Mouse (Mus musculus): ENCODE results near the gene Itprip. TPM values are rescaled to one million over a fixed set of nuclear protein-coding genes. Genes with fewer than 3 reads are reported as not detected.
"Not testable (repeated sequence)": the region's sequence is repeated elsewhere in the genome, so short reads cannot be mapped to it uniquely, and the experiment has no call there.

Gene Itprip
- total and polyA plus RNA-seq, 2 experiments from 2014 or later: 1.5 to 3.5 TPM

GRCm38 (mm10) chr19:47857957-47858942 is 60.8 kb downstream of the Itprip start:
- TF ChIP-seq CTCF (IDR thresholded peaks at IDR 0.05): no peak
- H3K36me3 ChIP-seq (ENCODE audit: insufficient read depth, low read length): no peaks in the 10 kb centered on the region

GRCm38 (mm10) chr19:47854796-47855783 is 64.0 kb downstream of the Itprip start, which contains the start of gene Gsto1:
Gene Gsto1, plus strand, starts transcription at chr19:47854970.
- DNase-seq (ENCODE audit: low spot score) (peak; percentile 89), ATAC-seq (ENCODE audit: low FRiP score) (peak; percentile 93)
- H3K27me3 ChIP-seq (ENCODE audit: insufficient read depth, low read length): no peaks in the 10 kb centered on the region
- no peaks in the 10 kb centered on the region for H3K9me3 ChIP-seq (ENCODE audit: low read length)
- peak within 1 kb of the TSS; percentile 39 for H3K27ac ChIP-seq (ENCODE audit: low read depth, low read length)
- H3K36me3 ChIP-seq (ENCODE audit: insufficient read depth, low read length): no peaks in the 10 kb centered on the region
- peak within 1 kb of the TSS; percentile 80 for H3K9ac ChIP-seq (replicated peaks; ENCODE audit: low read length, poor library complexity, severe bottlenecking)
- under 1% methylated on average over 59 of the region's 60 CpGs for WGBS
- no peak for TF ChIP-seq CTCF (IDR thresholded peaks at IDR 0.05)
- H3K4me3 ChIP-seq (ENCODE audit: low read depth, low read length): peak within 1 kb of the TSS; percentile 53
- peak within 1 kb of the TSS; percentile 68 for H3K4me2 ChIP-seq (ENCODE audit: low read depth, low read length, poor library complexity, severe bottlenecking)
- H3K4me1 ChIP-seq (ENCODE audit: insufficient read depth, low read length): no peaks in the 10 kb centered on the region

More at GRCm38 (mm10) chr19:47857957-47858942, 60.8 kb downstream of the Itprip start:
- Histone ChIP-seq H3K9ac (replicated peaks; ENCODE audit: low read length, poor library complexity, severe bottlenecking) (no peak overlapping the region), H3K4me3 (ENCODE audit: low read depth, low read length) (no peak overlapping the region), H3K4me2 (ENCODE audit: low read depth, low read length, poor library complexity, severe bottlenecking) (no peak overlapping the region), H3K27ac (ENCODE audit: low read depth, low read length) (no peak overlapping the region), H3K4me1 (ENCODE audit: insufficient read depth, low read length) (no peaks in the 10 kb centered on the region), H3K9me3 (ENCODE audit: low read length) (no peaks in the 10 kb centered on the region), H3K27me3 (ENCODE audit: insufficient read depth, low read length) (no peaks in the 10 kb centered on the region)
- no peak for DNase-seq (ENCODE audit: low spot score)
- ATAC-seq (ENCODE audit: low FRiP score): no peak
- 74% methylated on average over 18 of the region's 18 CpGs for WGBS

- ATAC-seq (ENCODE audit: low FRiP score): peak; percentile 83
Observed at GRCm38 (mm10) chr19:47853951-47854795, 64.9 kb downstream of the Itprip start.

GRCm38 (mm10) chr19:47853053-47853452 is 66.0 kb downstream of the Itprip start:
- Histone ChIP-seq H3K27me3 (ENCODE audit: insufficient read depth, low read length) (no peaks in the 10 kb centered on the region), H3K9me3 (ENCODE audit: low read length) (no peaks in the 10 kb centered on the region), H3K4me3 (ENCODE audit: low read depth, low read length) (no peak overlapping the region), H3K27ac (ENCODE audit: low read depth, low read length) (no peak overlapping the region), H3K4me1 (ENCODE audit: insufficient read depth, low read length) (no peaks in the 10 kb centered on the region), H3K36me3 (ENCODE audit: insufficient read depth, low read length) (no peaks in the 10 kb centered on the region), H3K9ac (replicated peaks; ENCODE audit: low read length, poor library complexity, severe bottlenecking) (no peak overlapping the region), H3K4me2 (ENCODE audit: low read depth, low read length, poor library complexity, severe bottlenecking) (no peak overlapping the region)
- TF ChIP-seq CTCF (IDR thresholded peaks at IDR 0.05): no peak
- WGBS: 95% methylated on average over 3 of the region's 3 CpGs
- no peak for ATAC-seq (ENCODE audit: low FRiP score)
- no peak for DNase-seq (ENCODE audit: low spot score)

More at GRCm38 (mm10) chr19:47853951-47854795, 64.9 kb downstream of the Itprip start:
- Histone ChIP-seq H3K9ac (replicated peaks; ENCODE audit: low read length, poor library complexity, severe bottlenecking) (peak overlapping the region; percentile 80), H3K4me2 (ENCODE audit: low read depth, low read length, poor library complexity, severe bottlenecking) (peak overlapping the region; percentile 68), H3K36me3 (ENCODE audit: insufficient read depth, low read length) (no peaks in the 10 kb centered on the region), H3K4me1 (ENCODE audit: insufficient read depth, low read length) (no peaks in the 10 kb centered on the region), H3K4me3 (ENCODE audit: low read depth, low read length) (peak overlapping the region; percentile 53), H3K9me3 (ENCODE audit: low read length) (no peaks in the 10 kb centered on the region), H3K27ac (ENCODE audit: low read depth, low read length) (peak overlapping the region; percentile 39), H3K27me3 (ENCODE audit: insufficient read depth, low read length) (no peaks in the 10 kb centered on the region)
- DNase-seq (ENCODE audit: low spot score): peak; percentile 28
- TF ChIP-seq CTCF (IDR thresholded peaks at IDR 0.05): peak; percentile 55
- 13% methylated on average over 13 of the region's 13 CpGs for WGBS

- H3K4me1 ChIP-seq (ENCODE audit: insufficient read depth, low read length); ATAC-seq (ENCODE audit: low FRiP score); H3K9ac ChIP-seq (replicated peaks; ENCODE audit: low read length, poor library complexity, severe bottlenecking); H3K4me3 ChIP-seq (ENCODE audit: low read depth, low read length); H3K9me3 ChIP-seq (ENCODE audit: low read length); DNase-seq (ENCODE audit: low spot score); H3K27ac ChIP-seq (ENCODE audit: low read depth, low read length); H3K27me3 ChIP-seq (ENCODE audit: insufficient read depth, low read length); H3K4me2 ChIP-seq (ENCODE audit: low read depth, low read length, poor library complexity, severe bottlenecking); H3K36me3 ChIP-seq (ENCODE audit: insufficient read depth, low read length): not testable (repeated sequence)
- 79% methylated on average over 3 of the region's 3 CpGs for WGBS
Observed at GRCm38 (mm10) chr19:47852131-47852530, 67.0 kb downstream of the Itprip start.

Data from midbrain, postnatal 0 days (tissue).